Mouse (Mus musculus) thymus, adult 2 months (tissue): ENCODE results near the gene Ptprd. TPM values are rescaled to one million over a fixed set of nuclear protein-coding genes. Genes with fewer than 3 reads are reported as not detected.

ENCODE experiments used
- DNase-seq: peaks from one replicate; pipeline ENCODE4 v3.0.0; 2021
- H3K27ac ChIP-seq: fragments of 200-500 bp; 2 replicates; pipeline ENCODE4 v1.5.1; 2012; ENCODE audit warnings: low read length, control low read depth; ENCODE audit not compliant: control insufficient read depth, insufficient read depth
- H3K27me3 ChIP-seq: fragments of 200-500 bp; 2 replicates; pipeline ENCODE4 v1.6.1; 2012; ENCODE audit warnings: mild to moderate bottlenecking, low read length, moderate library complexity, mixed read lengths; ENCODE audit not compliant: control insufficient read depth, insufficient read depth
- H3K36me3 ChIP-seq: fragments of 200-500 bp; 2 replicates; pipeline ENCODE4 v1.6.1; 2012; ENCODE audit warnings: mild to moderate bottlenecking, low read length, moderate library complexity; ENCODE audit not compliant: control insufficient read depth, insufficient read depth
- H3K4me1 ChIP-seq: fragments of 200-500 bp; replicated peaks from 2 replicates; pipeline ENCODE4 v1.6.1; 2012; ENCODE audit warnings: low read length; ENCODE audit not compliant: control insufficient read depth, insufficient read depth
- H3K4me3 ChIP-seq: fragments of 200-500 bp; 2 replicates; pipeline ENCODE4 v1.5.1; 2012; ENCODE audit warnings: mild to moderate bottlenecking, low read length, control low read depth, moderate library complexity; ENCODE audit not compliant: control insufficient read depth, insufficient read depth
- CTCF ChIP-seq: fragments of 200-500 bp; IDR thresholded peaks from 2 replicates; pipeline ENCODE4 v1.5.1; 2012; ENCODE audit warnings: mild to moderate bottlenecking, control low read depth, low read length, moderate library complexity, borderline replicate concordance; ENCODE audit not compliant: control insufficient read depth, poor library complexity, insufficient read depth; ENCODE audit errors: extremely low read depth
- POLR2A ChIP-seq: fragments of 200-500 bp; IDR thresholded peaks from 2 replicates; pipeline ENCODE4 v1.6.1; 2012; ENCODE audit warnings: mild to moderate bottlenecking, low read length, control low read depth, moderate library complexity; ENCODE audit not compliant: control insufficient read depth, poor library complexity, insufficient read depth; ENCODE audit errors: extremely low read depth
- WGBS: fragments of 180-500 bp; shearing (Covaris S2); methylation state at CpG from one replicate; pipeline ENCODE4 v1.1.7; 2018; 5-methylcytosine and 5-hydroxymethylcytosine counted together
- polyA plus RNA-seq: library from polyadenylated mRNA; depleted of rRNA; stranded (reverse); fragments of >200 nt; gene quantifications from 2 replicates; pipeline ENCODE4 v1.2.3, GENCODE M21; 2012; rRNA removed

Ptprd gene
- polyA plus RNA-seq, result 0.97 and 1.0 TPM in 2 replicates

DNA sequence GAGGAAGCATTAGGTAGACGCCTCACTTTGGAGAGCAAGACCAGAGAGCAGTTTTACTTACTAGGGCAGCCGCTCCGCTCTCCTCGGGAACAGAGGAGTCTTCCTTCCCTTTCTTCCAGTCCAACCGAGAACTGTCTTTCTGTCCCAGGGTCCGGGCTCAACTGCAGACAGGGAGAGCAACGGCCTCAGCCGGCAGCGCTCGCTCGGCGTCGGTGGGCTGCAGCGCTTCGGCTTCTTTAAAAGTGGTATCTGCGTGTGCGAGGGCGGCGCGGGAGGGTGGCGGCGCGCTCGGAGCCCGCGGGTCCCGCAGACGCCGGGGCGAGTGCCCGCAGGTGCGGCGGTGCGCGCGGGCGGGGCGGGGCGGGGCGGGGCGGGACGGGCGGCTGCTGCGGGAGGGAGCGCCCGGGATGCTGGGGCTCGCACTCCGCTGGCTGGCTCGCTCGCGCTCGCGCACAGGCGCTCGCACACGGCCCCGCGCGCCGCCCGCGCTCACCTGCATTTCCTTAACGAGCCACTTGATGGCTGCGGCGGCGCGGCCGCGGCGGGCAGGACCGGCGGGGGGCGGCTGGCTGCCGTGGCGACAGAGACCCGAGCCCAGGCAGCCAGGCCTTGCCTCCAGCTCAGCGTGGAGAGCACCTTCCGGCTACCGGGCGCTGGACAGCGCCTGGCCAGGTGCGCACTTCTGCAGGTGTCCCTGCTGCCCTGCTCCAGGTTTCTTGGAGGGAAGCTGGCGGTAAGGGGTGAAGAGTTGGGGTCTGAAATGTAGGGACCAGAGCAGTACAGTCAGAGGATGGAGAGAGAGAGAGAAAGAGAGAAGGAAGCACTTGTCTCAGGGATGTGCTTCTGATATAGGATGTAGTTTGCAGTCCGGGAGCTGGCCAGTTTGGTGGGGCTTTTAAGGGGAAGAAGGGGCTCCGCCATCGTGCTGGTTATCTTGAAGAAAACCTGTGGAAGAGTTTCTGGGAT lies at the start of gene Ptprd:
Gene Ptprd, minus strand, starts transcription at position 433 of the 966 bp plus-strand sequence.
- no peak within 1 kb of the TSS for H3K4me3 ChIP-seq

GRCm38 (mm10) chr4:78235820-78236219 lies 24.1 kb upstream of the Ptprd start:
- H3K36me3 ChIP-seq, result no peaks in the 10 kb centered on the region
- no peaks in the 10 kb centered on the region for H3K27me3 ChIP-seq
- 79% methylated on average over 2 of the region's 2 CpGs for WGBS
- no peak for DNase-seq
- H3K4me3 ChIP-seq, result no peak overlapping the region
- no peaks in the 10 kb centered on the region for H3K4me1 ChIP-seq
- H3K27ac ChIP-seq, result no peak overlapping the region
- TF ChIP-seq POLR2A (no peak), CTCF (no peak)

More for the DNA sequence above, at the start of gene Ptprd:
- Histone ChIP-seq H3K4me1 (no peaks in the 10 kb centered on the region), H3K27me3 (no peaks in the 10 kb centered on the region), H3K36me3 (no peaks in the 10 kb centered on the region), H3K27ac (no peak within 1 kb of the TSS)
- TF ChIP-seq CTCF (no peak), POLR2A (no peak)
- DNase-seq, result no peak
- 9% methylated on average over 84 of the region's 86 CpGs for WGBS

DNA sequence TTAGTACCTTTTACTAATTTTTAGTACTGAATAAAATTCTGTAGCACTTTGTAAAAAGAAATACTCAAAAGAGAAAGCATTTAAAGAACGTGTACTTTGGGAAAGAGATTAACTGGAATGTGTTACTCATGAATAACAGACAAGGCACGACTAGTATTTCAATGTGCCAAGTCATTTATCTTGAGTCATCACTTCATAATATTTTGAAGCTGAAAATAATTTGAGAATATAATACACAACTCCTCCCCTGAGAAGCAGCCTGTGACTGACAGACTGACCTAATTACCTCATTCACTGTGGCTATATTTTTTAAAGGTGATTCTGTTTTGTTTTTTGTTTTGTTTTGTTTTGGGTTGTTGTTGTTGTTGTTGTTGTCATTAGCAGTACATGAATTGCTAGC lies 23.6 kb upstream of the Ptprd start:
- H3K4me1 ChIP-seq, result no peaks in the 10 kb centered on the region
- WGBS, result 71% methylated on average over 2 of the region's 2 CpGs
- H3K4me3 ChIP-seq, result no peak overlapping the region
- no peak for DNase-seq
- no peaks in the 10 kb centered on the region for H3K36me3 ChIP-seq
- TF ChIP-seq CTCF, result no peak
- no peak for TF ChIP-seq POLR2A
- H3K27me3 ChIP-seq, result no peaks in the 10 kb centered on the region
- no peak overlapping the region for H3K27ac ChIP-seq

DNA sequence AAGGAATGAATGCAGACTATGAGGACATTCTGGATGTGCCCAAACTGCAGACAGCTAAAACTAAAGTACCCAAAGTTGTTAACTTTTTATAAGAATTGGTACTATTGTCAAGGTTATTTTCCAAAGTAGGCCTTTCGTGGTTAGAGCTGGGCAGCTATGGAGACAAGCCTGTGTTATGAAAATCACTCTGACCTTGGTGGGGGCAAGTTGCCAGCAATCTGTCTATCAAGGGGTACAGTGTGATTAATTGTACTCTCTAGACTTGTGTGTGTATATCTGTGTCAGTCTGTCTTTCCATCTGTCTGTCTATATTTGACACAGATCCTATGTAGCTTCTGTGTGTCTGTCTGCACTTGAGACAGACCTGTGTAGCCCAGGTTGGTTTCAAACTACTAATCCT lies 22.9 kb upstream of the Ptprd start:
- 76% methylated on average over 1 of the region's 1 CpGs for whole genome bisulfite sequencing
- Histone ChIP-seq H3K4me3 (no peak overlapping the region), H3K27ac (no peak overlapping the region), H3K27me3 (no peaks in the 10 kb centered on the region), H3K36me3 (no peaks in the 10 kb centered on the region), H3K4me1 (no peaks in the 10 kb centered on the region)
- no peak for DNase-seq
- TF ChIP-seq POLR2A (no peak), CTCF (no peak)

DNA sequence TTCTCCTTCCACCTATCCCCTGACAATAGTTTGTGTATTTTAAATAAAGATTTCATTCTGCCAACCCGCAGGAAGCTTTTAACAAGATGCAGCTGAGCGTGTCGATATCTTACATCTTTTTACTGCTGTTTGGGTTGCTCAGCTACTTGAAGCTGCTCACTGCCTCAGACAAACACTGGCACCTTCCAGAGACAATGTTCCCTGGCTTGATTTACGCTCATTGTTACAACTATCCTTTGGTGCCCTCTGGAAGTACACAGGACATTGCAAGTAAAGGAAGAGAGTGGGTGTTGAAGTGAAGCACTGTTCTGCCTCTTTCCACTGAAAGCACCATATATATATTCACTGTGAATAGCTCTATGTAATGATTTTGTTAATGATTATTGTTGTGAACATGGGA lies 2.2 kb upstream of the Ptprd start:
- DNase-seq, result no peak
- H3K36me3 ChIP-seq, result no peaks in the 10 kb centered on the region
- H3K27me3 ChIP-seq, result no peaks in the 10 kb centered on the region
- WGBS, result 83% methylated on average over 4 of the region's 4 CpGs
- H3K4me1 ChIP-seq, result no peaks in the 10 kb centered on the region
- no peak overlapping the region for H3K4me3 ChIP-seq
- no peak for TF ChIP-seq POLR2A
- no peak for TF ChIP-seq CTCF
- no peak overlapping the region for H3K27ac ChIP-seq

- no peak for TF ChIP-seq POLR2A
- no peak for TF ChIP-seq CTCF
Measured at GRCm38 (mm10) chr4:78212941-78213340, 1.2 kb upstream of the Ptprd start.

More at GRCm38 (mm10) chr4:78212941-78213340, 1.2 kb upstream of the Ptprd start:
- Histone ChIP-seq H3K4me3 (no peak overlapping the region), H3K27me3 (no peaks in the 10 kb centered on the region), H3K36me3 (no peaks in the 10 kb centered on the region), H3K4me1 (no peaks in the 10 kb centered on the region), H3K27ac (no peak overlapping the region)
- no peak for DNase-seq
- WGBS, result 78% methylated on average over 4 of the region's 4 CpGs
